Mouse (Mus musculus): Measurements from ENCODE around the gene Bri3bp.
"Not testable (repeated sequence)": the region's sequence is repeated elsewhere in the genome, so short reads cannot be mapped to it uniquely, and the experiment has no call there.

Bri3bp gene

GRCm38 (mm10) chr5:125486088-125486487 lies 44.7 kb downstream of the Bri3bp start:
- no peak for DNase-seq (ENCODE audit: low spot score)

GRCm38 (mm10) chr5:125487375-125488115 lies 46.2 kb downstream of the Bri3bp start:
- no peak for DNase-seq (ENCODE audit: low spot score)

GRCm38 (mm10) chr5:125488116-125488455 lies 46.7 kb downstream of the Bri3bp start:
- DNase-seq (ENCODE audit: low spot score): no peak

- not testable (repeated sequence) for DNase-seq (ENCODE audit: low spot score)
Measured at GRCm38 (mm10) chr5:125488953-125489352, 47.6 kb downstream of the Bri3bp start.

GRCm38 (mm10) chr5:125491107-125491506 lies 49.7 kb downstream of the Bri3bp start:
- DNase-seq (ENCODE audit: low spot score): no peak

- DNase-seq (ENCODE audit: low spot score): no peak
Measured at GRCm38 (mm10) chr5:125492379-125493092, 51.2 kb downstream of the Bri3bp start.

GRCm38 (mm10) chr5:125493093-125493423 lies 51.7 kb downstream of the Bri3bp start:
- no peak for DNase-seq (ENCODE audit: low spot score)

- DNase-seq (ENCODE audit: low spot score): no peak
Measured at GRCm38 (mm10) chr5:125495655-125496054, 54.3 kb downstream of the Bri3bp start.

- DNase-seq (ENCODE audit: low spot score): peak; percentile 44
Measured at GRCm38 (mm10) chr5:125497821-125498600, 56.6 kb downstream of the Bri3bp start.

GRCm38 (mm10) chr5:125501505-125501904 lies 60.1 kb downstream of the Bri3bp start:
- DNase-seq (ENCODE audit: low spot score): no peak

GRCm38 (mm10) chr5:125502186-125502585 lies 60.8 kb downstream of the Bri3bp start:
- DNase-seq (ENCODE audit: low spot score): no peak

- DNase-seq (ENCODE audit: low spot score): no peak
Measured at GRCm38 (mm10) chr5:125503628-125504027, 62.3 kb downstream of the Bri3bp start.

- no peak for DNase-seq (ENCODE audit: low spot score)
Measured at GRCm38 (mm10) chr5:125504692-125505091, 63.3 kb downstream of the Bri3bp start.

- DNase-seq (ENCODE audit: low spot score): no peak
Measured at GRCm38 (mm10) chr5:125505968-125506367, 64.6 kb downstream of the Bri3bp start.

- no peak for DNase-seq (ENCODE audit: low spot score)
Measured at GRCm38 (mm10) chr5:125507582-125507981, 66.2 kb downstream of the Bri3bp start.

GRCm38 (mm10) chr5:125508006-125508405 lies 66.6 kb downstream of the Bri3bp start:
- no peak for DNase-seq (ENCODE audit: low spot score)

- DNase-seq (ENCODE audit: low spot score): peak; percentile 27
Measured at GRCm38 (mm10) chr5:125509541-125509940, 68.2 kb downstream of the Bri3bp start.

Data from urinary bladder, postnatal 25 days (tissue).